Mouse (Mus musculus) macrophage (primary cell): Measurements from ENCODE around the gene Klb. TPM values are rescaled to one million over a fixed set of nuclear protein-coding genes. Genes with fewer than 3 reads are reported as not detected.

Experiments
- H3K27ac ChIP-seq: fragments of 350-480 bp; formaldehyde crosslinking; 2 replicates; pipeline ENCODE4 v1.9.0; 2021
- H3K36me3 ChIP-seq: fragments of 350-480 bp; formaldehyde crosslinking; 2 replicates; pipeline ENCODE4 v1.9.0; 2021; ENCODE audit errors: inconsistent target
- H3K4me3 ChIP-seq: fragments of 350-480 bp; formaldehyde crosslinking; 2 replicates; pipeline ENCODE4 v1.9.0; 2021; ENCODE audit errors: inconsistent target
- H3K79me2 ChIP-seq: fragments of 350-480 bp; formaldehyde crosslinking; 2 replicates; pipeline ENCODE4 v1.9.0; 2021; ENCODE audit errors: inconsistent target
- WGBS: methylation state at CpG from one replicate; pipeline ENCODE4 v1.1.7; 2026; ENCODE audit warnings: inconsistent platforms; ENCODE audit not compliant: missing documents; 5-methylcytosine and 5-hydroxymethylcytosine counted together
- polyA plus RNA-seq: library from polyadenylated mRNA; stranded (reverse); fragments of 250-400 nt; gene quantifications from 3 replicates; pipeline ENCODE4 v1.2.4, GENCODE M21; 2018; ENCODE audit warnings: inconsistent platforms

Gene Klb
- polyA plus RNA-seq, 1 experiment from 2014 or later: not detected

DNA sequence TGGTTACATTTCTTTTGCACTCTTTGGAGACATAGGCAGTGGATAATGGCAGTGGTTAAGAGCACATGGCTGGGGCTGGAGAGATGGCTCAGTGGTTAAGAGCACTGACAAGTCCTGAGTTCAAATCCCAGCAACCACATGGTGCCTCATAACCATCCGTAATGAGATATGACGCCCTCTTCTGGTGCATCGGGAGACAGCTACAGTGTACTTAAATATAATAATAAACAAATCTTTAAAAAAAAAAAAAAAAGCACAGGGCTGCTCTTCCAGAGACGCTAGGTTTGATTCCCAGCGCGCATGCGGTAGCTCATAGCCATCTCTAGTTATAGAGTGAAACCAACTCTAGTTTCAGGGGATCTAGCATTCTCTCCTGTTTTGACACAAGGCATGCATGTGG lies 46.3 kb downstream of the Klb start:
- Histone ChIP-seq H3K79me2 (peaks cover 51% of the 10 kb centered on the region), H3K36me3 (peaks cover 41% of the 10 kb centered on the region), H3K4me3 (no peak overlapping the region), H3K27ac (no peak overlapping the region)
- 95% methylated on average over 7 of the region's 7 CpGs for WGBS

- Histone ChIP-seq H3K36me3 (peaks cover 71% of the 10 kb centered on the region), H3K79me2 (no peaks in the 10 kb centered on the region), H3K4me3 (no peak overlapping the region), H3K27ac (no peak overlapping the region)
- 19% methylated on average over 2 of the region's 2 CpGs for WGBS
Measured at GRCm38 (mm10) chr5:65401251-65401994, 53.3 kb downstream of the Klb start.

- H3K79me2 ChIP-seq: no peaks in the 10 kb centered on the region
- H3K4me3 ChIP-seq: no peak overlapping the region
- H3K27ac ChIP-seq: no peak overlapping the region
- 94% methylated on average over 11 of the region's 12 CpGs for WGBS
- peaks cover 61% of the 10 kb centered on the region for H3K36me3 ChIP-seq
Measured at GRCm38 (mm10) chr5:65407989-65408388, 59.9 kb downstream of the Klb start.

DNA sequence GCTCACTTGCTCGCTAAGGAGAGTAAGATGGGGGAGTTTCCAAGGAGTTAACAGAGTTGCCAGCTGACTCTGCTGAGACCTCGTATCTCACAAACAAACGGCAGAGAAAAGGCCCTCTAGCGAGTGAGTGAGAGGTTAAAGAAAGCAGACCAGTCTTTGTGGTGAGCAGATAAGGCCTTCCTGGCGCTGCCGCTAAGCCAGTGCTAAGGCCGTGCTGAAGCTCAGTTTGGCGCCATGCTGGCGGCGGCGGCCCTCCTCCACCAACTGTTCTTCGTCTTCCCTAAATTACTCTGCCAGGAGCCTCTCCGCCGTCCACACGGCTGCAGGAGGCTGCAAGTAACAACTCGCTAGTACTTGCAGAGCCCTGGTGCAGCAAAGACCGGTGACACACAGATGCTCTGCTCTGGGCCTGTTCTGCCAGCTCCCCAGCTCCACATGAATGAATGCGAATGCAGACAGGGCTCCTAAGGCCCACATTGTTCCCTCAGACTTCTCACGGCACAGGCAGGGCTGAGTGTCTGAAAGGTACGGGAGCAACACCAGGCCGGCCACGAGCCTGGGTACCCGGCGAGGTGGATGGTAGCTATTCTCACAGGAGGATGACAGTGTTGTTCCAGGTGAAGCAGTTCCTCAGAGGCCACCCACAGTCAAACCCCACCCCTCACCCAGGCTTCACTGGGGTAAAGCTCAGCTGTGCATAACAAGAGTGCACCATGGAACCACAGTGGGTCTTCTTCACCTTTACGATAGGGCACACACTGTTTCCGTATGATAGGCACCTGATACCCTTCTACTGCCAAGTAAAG lies 67.7 kb downstream of the Klb start:
- Histone ChIP-seq H3K79me2 (no peaks in the 10 kb centered on the region), H3K36me3 (peaks cover 63% of the 10 kb centered on the region), H3K27ac (no peak overlapping the region), H3K4me3 (no peak overlapping the region)
- WGBS: 89% methylated on average over 26 of the region's 26 CpGs

DNA sequence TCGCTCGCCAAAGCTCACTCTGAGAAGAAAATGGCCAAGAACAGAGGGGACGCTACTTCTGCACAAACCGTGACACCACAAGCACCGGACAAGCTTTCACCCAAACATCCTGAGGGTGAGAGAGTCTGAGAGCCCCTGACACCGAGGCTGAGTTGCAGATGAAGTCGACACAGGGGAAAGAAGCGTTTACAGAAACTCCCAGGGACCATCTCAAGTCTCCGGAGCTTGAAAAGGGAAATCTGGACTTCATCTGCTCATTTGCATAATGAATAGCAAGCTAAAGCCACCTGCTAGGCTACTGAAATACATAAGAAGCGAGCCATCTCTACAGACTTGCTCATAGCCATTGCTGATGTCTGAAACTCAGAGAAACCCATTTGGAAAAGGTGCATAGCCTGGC lies 71.0 kb downstream of the Klb start:
- H3K27ac ChIP-seq: no peak overlapping the region
- H3K4me3 ChIP-seq: no peak overlapping the region
- whole genome bisulfite sequencing: 93% methylated on average over 10 of the region's 10 CpGs
- peaks cover 70% of the 10 kb centered on the region for H3K36me3 ChIP-seq
- H3K79me2 ChIP-seq: no peaks in the 10 kb centered on the region

DNA sequence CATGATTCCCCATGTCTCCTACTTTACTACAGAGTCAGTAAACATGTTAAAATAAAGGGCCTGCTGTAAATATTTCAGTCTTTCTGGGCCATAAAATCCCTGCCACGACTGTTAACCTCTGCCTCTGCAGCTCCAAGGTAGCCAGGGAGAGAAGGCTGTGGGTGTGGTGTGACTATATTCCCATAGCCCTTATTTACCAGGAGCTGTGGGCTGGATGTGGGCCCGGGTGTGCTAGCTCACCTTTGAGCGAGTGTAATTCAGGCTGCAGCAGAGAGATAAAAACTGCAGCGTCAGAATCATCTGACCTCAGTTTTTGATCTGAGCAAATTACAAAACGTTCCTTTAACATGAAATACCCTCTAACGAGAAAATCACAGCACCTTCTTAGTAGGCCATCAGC lies 72.7 kb downstream of the Klb start:
- Histone ChIP-seq H3K27ac (no peak overlapping the region), H3K4me3 (no peak overlapping the region), H3K79me2 (no peaks in the 10 kb centered on the region), H3K36me3 (peaks cover 60% of the 10 kb centered on the region)
- WGBS: 87% methylated on average over 6 of the region's 6 CpGs

GRCm38 (mm10) chr5:65422803-65423202 lies 74.7 kb downstream of the Klb start:
- Histone ChIP-seq H3K4me3 (no peak overlapping the region), H3K36me3 (peaks cover 40% of the 10 kb centered on the region), H3K27ac (no peak overlapping the region), H3K79me2 (no peaks in the 10 kb centered on the region)
- WGBS: 96% methylated on average over 8 of the region's 8 CpGs

- Histone ChIP-seq H3K79me2 (peaks cover 10% of the 10 kb centered on the region; the same call in 1 of the 2 replicates), H3K36me3 (peaks cover 32% of the 10 kb centered on the region), H3K27ac (no peak overlapping the region), H3K4me3 (no peak overlapping the region)
- WGBS: 83% methylated on average over 6 of the region's 6 CpGs
Measured at GRCm38 (mm10) chr5:65424215-65424614, 76.1 kb downstream of the Klb start.

DNA sequence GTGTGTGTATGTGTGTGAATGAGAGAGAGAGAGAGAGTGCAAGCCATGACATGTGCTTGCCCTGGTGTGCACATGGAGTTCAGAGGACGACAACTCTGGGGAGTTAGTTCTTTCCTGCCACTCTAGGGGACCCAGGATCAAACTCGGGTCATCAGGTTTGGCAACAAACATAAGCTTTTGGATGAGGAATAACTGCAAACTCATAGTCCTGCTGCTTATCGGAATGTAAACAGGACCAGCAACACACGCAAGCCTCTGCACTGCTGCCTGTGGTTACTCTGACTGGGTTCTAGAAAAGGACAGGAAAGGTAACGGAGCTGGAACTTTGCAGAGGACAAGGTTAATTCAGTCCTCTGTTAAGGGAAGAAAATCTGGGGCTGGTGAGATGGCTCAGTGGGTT lies 77.1 kb downstream of the Klb start:
- H3K27ac ChIP-seq: no peak overlapping the region
- H3K79me2 ChIP-seq: peaks cover 15% of the 10 kb centered on the region; the same call in 1 of the 2 replicates
- peaks cover 31% of the 10 kb centered on the region for H3K36me3 ChIP-seq
- no peak overlapping the region for H3K4me3 ChIP-seq
- WGBS: 99% methylated on average over 5 of the region's 5 CpGs

- Histone ChIP-seq H3K27ac (no peak overlapping the region), H3K79me2 (peaks cover 46% of the 10 kb centered on the region), H3K4me3 (no peak overlapping the region), H3K36me3 (peaks cover 6% of the 10 kb centered on the region)
- WGBS: 61% methylated on average over 4 of the region's 4 CpGs
Measured at GRCm38 (mm10) chr5:65428321-65428720, 80.2 kb downstream of the Klb start.

DNA sequence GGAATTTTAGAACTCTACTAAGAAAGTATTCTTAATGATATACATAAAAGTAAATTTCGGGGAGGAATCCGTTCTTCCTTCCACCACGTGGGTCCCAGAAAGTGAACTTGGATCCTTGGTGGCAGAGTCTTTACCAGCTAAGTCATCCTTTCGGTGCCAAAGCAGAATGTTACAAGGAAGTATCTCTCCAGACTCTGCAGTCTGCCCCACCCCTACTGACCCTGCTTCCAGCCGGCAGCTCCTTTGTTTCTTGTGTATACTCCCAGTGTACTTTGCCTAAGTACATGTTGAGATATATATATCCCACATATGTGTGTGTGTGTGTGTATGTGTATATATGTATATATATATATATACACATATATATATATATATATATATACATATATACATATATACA lies 81.3 kb downstream of the Klb start:
- Histone ChIP-seq H3K79me2 (peaks cover 57% of the 10 kb centered on the region), H3K36me3 (no peaks in the 10 kb centered on the region; the same call in 1 of the 2 replicates), H3K27ac (no peak overlapping the region), H3K4me3 (no peak overlapping the region)
- 90% methylated on average over 5 of the region's 5 CpGs for WGBS

Other genes starting within 250 kb of the Klb start
- 40.6 to 51.7 TPM (median 46.4 TPM) in 3 replicates for gene Klhl5, start 240.8 kb upstream of the Klb start, polyA plus RNA-seq
- gene Wdr19, start 148.6 kb upstream of the Klb start, polyA plus RNA-seq: 3.1 to 7.2 TPM (median 3.9 TPM) in 3 replicates
- gene Rfc1, start 12.6 kb upstream of the Klb start, polyA plus RNA-seq: 28.4 to 36.3 TPM (median 35.4 TPM) in 3 replicates
- gene Rpl9, start 43.1 kb downstream of the Klb start, polyA plus RNA-seq: 415 to 1,286 TPM (median 1,137 TPM) in 3 replicates
- gene Lias, start 43.2 kb downstream of the Klb start, polyA plus RNA-seq: 20.7 to 35.1 TPM (median 21.1 TPM) in 3 replicates
- gene Ugdh, start 87.6 kb downstream of the Klb start, polyA plus RNA-seq: 29.7 to 103 TPM (median 53.7 TPM) in 3 replicates
- not detected in 3 replicates for gene Gm43552, start 144.5 kb downstream of the Klb start, polyA plus RNA-seq
- gene Smim14, start 188.9 kb downstream of the Klb start, polyA plus RNA-seq: 67.2 to 135 TPM (median 99.0 TPM) in 3 replicates
- gene Ube2k, start 188.9 kb downstream of the Klb start, polyA plus RNA-seq: 76.8 to 156 TPM (median 106 TPM) in 3 replicates